Mouse (Mus musculus): ENCODE data around the gene Agtr1b.

Agtr1b gene

DNA sequence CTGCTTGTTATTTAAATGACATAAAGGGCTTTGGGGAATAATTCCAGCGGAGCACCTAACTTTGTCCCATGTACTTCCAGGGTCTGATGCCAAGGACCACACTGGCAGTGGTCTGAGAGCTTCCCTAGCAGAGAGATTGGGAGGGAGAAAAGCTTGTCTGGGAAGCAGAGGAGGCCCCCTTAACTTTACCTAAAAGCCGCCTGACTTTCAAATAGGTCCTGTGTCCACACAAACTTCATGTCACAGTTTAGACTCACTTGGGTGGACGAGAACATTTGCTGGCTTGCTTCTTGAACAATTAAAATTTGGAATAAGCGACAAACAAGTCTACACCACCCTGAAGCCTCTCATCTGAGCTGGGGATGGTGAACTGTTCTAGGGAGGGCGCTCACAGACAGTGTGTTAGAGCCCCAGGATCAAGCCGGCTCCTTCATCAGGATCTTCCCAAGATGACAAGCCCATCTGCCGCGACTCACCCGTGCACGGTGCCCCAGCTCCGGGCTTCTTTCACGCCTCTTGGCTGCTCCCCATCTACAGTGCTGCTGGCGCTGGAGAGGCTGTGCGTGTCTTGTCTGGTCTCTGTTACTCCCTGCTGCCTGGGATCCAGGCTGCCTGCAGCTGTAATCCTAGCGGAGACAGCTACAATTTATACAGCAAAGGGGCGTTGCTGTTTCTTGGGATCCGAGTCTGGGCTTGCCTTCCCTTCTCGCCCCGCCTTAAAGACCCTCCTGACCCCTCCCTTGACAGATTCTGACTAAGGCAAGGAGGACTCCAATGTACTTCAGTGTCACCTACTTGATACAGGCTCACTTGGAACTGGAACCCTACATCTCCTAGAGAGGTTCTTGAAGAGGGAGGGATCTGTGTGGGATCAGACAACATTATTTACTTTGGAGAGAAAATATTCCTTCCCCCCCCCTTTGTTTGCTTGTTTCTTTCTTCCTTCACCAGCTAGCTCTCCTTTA, at the start of gene Agtr1b:
Gene Agtr1b, minus strand, starts transcription at position 620 of the 965 bp plus-strand sequence.
- no peak for DNase-seq

DNA sequence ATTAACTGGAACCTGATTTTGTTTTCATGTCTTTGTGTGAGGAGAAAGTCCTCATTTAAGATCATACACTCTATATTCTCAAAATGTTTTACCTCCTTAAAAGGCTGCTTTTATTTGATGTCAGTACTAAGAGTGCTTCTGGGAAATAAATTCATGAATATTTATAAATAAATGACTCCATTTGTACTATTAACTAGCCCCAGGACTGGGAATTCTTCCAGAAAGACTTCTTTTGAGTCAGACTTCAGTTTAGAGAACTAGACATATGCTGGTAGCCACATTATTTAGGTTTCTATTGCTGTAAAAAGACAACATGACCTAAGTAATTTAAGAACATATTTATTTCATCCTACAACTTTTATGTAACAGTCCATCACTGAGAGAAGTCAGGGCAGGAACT, 13.4 kb downstream of the Agtr1b start:
- DNase-seq: no peak

DNA sequence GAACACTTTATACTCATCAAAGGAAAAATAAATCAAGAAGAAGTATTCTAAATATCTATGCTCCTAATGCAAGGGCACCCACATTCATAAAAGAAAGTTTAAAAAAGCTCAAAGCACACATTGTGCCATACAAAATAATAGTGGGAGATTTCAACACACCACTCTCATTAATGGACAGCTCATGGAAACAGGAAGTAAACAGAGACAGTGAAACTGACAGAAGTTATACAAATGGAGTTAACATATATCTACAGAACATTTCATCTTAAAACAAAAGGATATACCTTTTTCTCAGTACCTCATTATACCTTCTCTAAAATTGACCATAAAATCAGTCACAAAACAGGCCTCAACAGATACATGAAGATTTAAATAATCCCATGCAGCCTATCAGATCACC, 18.8 kb downstream of the Agtr1b start:
- DNase-seq: no peak

GRCm38 (mm10) chr3:20340402-20340801, 26.6 kb downstream of the Agtr1b start:
- DNase-seq: no peak

- no peak for DNase-seq
Observed at GRCm38 (mm10) chr3:20334681-20335080, 32.3 kb downstream of the Agtr1b start.

- no peak for DNase-seq
Observed at GRCm38 (mm10) chr3:20317233-20317632, 49.7 kb downstream of the Agtr1b start.

- DNase-seq: no peak
Observed at GRCm38 (mm10) chr3:20309142-20309541, 57.8 kb downstream of the Agtr1b start.

- DNase-seq: no peak
Observed at GRCm38 (mm10) chr3:20307256-20307655, 59.7 kb downstream of the Agtr1b start.

GRCm38 (mm10) chr3:20304758-20305352, 62.1 kb downstream of the Agtr1b start:
- DNase-seq: no peak

GRCm38 (mm10) chr3:20295546-20295945, 71.4 kb downstream of the Agtr1b start:
- DNase-seq: no peak

GRCm38 (mm10) chr3:20294542-20295348, 72.2 kb downstream of the Agtr1b start:
- no peak for DNase-seq

DNA sequence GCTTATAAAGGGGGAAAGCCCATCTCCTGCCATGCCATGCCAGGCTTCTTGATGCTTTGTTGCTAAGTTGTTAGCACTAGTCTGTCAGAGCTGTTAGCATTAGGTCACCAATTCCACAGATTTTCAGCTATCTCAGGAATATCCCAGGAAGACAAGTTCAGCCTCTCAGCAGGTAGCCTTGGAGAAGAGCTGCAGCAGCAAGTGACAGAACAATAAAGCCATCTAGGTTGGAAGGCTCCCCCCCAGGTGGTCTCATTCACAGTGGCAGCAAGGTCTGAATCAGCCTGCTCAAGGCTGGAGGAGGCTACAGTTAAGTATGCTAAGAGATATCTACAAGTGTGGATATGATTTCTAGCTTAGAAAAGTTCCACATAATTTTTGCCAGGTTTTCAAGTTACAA, 75.6 kb downstream of the Agtr1b start:
- DNase-seq: no peak

DNA sequence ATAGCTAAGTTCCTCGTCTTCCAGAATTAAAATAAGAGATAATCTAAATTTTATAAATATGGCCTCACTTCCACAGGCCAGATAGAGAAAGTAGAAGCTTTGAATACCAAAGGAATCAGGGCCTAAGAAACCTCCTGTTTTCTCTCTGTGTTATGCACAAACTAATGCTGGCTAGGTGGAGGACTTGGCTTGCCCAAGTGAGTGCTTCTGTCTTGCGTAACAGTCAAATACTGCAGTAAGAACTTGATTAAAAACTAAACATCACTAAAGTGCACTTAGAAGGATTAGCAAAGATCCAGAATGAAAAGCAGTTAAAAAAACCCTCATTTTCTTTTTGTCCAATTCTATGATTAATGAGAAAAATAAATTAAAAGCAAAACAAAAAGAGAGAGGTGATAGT, 78.2 kb downstream of the Agtr1b start:
- DNase-seq: no peak

GRCm38 (mm10) chr3:20281796-20282195, 85.2 kb downstream of the Agtr1b start:
- no peak for DNase-seq

DNA sequence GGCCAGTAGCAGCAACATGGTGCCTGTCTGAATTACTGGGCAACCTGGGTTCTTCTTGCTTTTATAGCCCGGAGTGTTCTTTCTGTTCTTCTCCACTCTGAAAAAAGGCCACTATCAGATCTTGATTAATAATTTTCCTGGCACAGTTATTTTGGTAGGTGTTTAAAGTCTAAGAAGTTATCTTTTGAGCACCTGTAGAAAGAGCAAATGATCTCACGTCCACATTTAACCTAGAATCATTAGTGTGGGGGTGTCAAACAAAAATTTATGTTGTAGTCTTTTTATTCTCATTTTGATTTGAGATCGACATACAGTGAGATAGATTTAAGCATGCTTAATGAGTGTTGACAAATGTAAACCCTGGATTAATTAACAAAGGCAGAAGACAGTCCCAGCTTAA, 91.3 kb downstream of the Agtr1b start, which contains the start of gene Cpb1:
Gene Cpb1, minus strand, starts transcription at position 101 of the 400 bp plus-strand sequence.
- DNase-seq: no peak

Measured in cerebellum, adult 11-12 months (tissue).